Mouse (Mus musculus) adrenal gland, postnatal 10 days (tissue): Measurements from ENCODE around the gene Hif3a. TPM values are rescaled to one million over a fixed set of nuclear protein-coding genes. Genes with fewer than 3 reads are reported as not detected.
"Not testable (repeated sequence)": the region's sequence is repeated elsewhere in the genome, so short reads cannot be mapped to it uniquely, and the experiment has no call there.

Source experiments
- DNase-seq: peaks from one replicate; pipeline ENCODE4 v3.0.0; 2021; ENCODE audit warnings: mixed read lengths
- long read RNA-seq, 2 experiments: library from polyadenylated mRNA; stranded (forward); transcript quantifications; one replicate each; pipeline ENCODE4 v2.0.0; 2021
- total RNA-seq, 2 experiments: library from RNA; stranded (reverse); gene quantifications; 2 replicates each; pipeline ENCODE4 v1.2.3; 2021

Gene Hif3a
- total RNA-seq: 1 to 10 TPM; 4.9 to 6.7 TPM
- long read RNA-seq, experiment 1, partial matches to known transcripts: 1 of 2 reads
- long read RNA-seq, experiment 1, other reads (novel, unspliced or antisense): 1 of 2 reads
- long read RNA-seq, experiment 2, partial matches to known transcripts: 0 of 1 reads
- long read RNA-seq, experiment 2, other reads (novel, unspliced or antisense): 1 of 1 reads

DNA sequence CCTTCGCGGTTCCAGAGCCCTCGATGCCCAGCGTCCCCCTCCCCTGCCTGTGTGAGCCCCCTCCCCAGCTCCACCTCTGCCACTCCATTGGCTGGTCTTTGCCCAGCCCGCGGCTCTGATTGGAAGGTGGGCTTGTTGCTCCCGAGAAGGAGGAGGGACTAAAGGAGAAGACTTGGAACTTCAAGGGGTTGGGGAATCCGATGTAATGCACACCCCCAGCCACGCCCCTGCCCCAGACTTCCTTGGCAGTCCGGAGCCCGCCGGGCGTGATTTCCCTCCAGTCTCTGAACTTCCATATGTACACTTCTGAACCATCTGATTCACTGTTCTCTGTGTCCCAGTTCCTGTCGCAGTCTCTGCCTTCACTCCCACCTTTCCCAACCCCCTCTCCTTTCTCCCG is at the start of gene Hif3a:
Gene Hif3a, minus strand, starts transcription at position 39 of the 400 bp plus-strand sequence.
- peak; percentile 46 for DNase-seq

DNA sequence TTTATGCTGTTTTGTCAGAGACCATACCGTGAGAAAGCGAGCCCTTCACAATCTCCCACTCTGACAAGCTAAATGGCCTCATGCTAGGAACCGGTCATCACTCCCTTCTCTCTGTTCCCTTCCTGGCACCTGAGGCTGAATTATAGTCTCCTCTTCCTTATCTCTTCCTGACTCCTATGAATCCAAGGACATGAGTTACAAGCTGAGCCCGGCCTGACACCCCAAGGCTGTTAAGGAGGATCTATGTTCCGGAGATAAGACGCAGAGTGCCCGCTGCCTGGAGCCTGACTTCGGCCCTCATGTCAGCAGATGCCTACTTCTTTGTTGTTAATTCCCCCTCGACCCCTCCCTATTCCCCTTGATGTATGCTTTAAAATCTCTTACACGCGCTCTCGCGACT is 39.4 kb upstream of the Hif3a start:
- DNase-seq: peak; percentile 11

DNA sequence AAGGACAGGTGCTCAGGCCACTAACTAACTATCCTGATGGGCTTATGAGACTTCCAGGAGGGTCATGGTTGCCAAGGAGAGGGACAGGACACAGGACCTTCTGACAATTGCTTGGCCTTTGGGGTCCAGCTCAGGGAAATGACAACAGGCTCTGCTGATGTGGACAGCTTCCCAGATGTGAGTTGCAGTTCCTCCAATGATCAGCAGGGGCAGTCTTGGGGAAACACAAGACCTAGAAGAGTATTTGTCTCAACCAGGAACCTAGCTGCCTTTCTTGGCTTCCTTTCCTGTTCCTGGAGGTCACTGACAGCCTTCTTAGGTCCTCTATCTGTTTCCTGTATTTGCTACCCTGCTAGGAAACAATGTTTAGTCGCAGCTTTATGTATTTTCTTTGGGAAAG is 29.1 kb upstream of the Hif3a start:
- DNase-seq: peak; percentile 25

DNA sequence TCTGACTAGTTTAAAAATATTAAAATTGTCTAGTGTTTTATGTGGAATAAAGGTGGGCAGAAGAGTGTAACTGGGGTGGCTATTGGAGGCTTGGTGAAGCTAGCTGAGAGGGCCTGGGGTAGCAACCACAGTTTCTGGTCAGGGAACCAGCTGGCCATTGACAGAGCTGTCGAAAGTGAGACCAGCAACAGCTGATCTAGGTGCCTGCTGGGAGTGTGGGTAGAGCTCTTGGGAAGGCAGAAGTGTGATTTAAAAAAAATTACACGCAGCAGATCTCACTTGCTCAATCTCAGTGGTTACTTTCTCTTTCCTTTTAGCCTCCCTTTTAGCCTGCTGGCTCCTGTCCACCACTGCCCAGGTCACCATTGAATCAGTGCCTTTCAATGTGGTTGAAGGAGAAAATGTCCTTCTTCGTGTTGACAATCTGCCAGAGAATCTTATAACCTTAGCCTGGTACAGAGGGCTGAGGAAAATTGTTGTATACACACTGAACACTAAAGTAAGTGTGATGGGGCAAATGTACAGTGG is 27.9 kb upstream of the Hif3a start:
- peak; percentile 52 for DNase-seq

DNA sequence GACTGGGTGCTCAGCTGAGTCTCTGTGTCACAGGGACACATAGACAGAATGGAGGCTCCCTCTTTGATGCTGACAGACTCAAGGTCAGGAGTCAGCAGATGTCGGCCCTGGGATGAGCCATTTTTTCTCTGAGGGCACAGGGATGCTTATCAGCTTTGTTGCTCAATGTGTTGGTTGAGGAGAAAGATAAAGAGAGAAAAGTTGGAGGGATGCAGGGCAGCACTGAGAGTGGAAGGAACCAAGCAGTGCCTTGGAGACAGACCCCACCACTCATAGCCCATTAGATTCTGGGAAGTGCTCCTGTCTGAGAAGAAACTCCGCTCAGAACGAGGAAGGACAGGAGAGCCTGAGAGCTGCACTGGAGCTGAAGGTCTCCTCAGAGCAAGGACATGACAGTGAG is 25.5 kb upstream of the Hif3a start:
- peak; percentile 16 for DNase-seq

DNA sequence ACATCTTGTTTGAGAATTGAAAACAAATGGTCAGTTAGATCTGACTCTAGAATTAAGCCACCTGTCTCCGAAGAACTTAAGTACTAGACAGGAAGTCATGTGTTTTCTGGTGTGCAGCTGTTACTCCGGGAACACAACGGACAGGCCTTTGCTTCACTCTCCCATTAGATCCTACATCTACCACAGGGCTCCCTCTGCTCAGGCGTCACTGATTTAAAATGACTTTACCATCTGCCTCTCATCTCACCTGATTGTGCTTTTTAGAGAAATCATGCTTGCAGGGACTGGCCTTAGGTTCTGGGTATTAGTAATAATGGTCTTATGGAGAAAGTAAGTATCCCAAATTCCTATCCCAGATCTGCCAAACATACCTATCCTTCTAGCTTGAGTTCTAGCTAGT is 20.5 kb upstream of the Hif3a start:
- DNase-seq: no peak

DNA sequence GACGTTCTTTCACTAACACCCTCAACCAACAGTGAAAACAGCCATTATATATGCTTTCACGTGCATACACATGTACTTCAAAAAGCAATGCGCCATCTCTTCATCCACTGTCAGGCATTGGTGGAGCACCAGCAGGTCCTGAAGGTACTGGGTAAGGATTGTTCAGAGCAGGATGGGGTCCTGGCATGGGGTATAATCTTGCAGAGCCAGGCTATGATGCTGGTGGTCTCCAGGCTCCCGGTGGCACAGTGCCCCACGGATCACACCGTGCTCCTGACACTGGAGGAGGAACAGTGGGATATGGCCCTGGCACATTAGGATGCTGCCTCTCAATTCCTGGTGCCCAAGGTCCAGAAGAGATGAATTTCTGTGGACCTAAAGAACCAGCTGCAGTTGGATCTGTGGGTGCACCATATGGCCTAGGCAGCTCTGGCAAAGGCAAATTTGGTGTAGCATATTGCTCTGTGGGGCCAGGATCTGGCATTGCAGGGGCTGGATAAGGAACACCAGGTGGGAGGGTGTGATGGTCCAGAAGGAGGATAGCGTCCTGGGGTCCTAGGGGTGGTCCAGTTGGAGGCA is 15.9 kb upstream of the Hif3a start:
- DNase-seq: no peak

DNA sequence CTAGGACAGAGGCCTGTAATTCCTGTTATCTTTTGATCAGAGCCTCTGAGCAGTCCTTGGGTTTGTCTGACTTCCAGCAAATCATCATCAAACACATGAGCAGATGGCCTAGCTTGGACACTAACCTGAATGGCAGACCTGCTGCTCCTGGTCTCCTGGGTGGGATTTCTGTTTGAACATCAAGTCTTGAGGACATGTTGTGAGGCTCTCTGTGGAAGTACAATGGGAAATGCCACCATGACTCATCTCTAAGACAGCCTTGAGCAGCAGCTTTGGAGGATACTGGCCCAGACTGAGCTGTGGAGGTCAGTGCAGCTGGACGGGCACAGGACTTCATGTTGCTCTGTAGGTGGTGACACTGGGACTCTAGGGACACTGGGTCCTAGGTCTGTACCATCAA is 14.3 kb upstream of the Hif3a start:
- no peak for DNase-seq

DNA sequence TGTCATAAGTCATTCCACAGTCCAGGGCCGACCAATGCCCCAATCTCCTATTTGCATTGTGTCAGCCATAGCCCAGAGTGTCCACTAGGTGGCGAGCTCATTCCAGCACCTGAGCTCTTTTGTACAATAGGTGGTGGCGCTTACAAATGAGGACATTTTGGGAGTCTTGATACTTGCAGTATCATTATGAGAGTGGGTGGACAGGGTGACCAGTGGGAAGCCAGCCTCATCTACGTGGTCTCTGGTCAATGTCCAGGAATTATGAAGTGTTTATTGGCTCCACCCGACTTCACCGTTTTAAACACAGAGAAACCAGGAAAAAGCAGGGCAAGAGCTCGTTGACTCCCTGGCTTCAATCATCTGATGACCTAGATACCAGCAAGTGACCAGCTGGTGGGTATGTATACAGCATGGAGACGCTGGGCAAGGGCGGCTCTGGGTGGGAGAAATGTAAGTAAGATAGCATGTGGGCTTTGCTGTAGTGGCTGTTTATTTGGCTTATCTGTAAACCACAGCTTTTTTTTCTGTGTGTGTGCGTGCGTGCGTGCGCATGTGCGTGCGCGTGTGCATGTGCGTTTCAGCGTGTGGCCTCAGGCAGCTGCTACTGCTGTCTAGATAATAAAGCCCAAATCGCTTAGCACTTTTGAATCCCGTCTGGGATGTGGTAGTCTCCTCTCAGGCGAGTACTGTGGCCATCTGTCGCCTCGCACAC is 11.8 kb upstream of the Hif3a start, which contains the start of gene Psg16:
Gene Psg16, plus strand, starts transcription at position 137 of the 712 bp plus-strand sequence.
- DNase-seq: peak; percentile 76

DNA sequence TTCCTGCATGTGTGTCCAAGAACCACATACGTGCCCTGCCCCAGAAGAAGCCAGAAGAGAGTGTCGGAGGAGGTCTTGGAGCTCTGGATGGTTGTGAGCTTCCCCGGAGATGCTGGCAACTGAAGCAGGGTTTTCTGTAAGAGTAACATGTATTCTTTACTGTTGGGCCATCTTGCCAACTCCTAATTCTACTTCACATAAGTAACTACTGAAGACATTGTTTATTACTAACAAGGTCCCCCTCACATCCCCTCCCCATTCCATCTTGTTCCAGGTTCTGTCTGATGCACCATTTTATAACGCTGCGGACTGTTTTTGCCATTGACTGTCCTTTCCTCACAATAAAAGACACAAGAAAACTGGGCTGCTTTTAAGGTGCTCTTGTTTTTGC is 11.3 kb upstream of the Hif3a start:
- DNase-seq: no peak

DNA sequence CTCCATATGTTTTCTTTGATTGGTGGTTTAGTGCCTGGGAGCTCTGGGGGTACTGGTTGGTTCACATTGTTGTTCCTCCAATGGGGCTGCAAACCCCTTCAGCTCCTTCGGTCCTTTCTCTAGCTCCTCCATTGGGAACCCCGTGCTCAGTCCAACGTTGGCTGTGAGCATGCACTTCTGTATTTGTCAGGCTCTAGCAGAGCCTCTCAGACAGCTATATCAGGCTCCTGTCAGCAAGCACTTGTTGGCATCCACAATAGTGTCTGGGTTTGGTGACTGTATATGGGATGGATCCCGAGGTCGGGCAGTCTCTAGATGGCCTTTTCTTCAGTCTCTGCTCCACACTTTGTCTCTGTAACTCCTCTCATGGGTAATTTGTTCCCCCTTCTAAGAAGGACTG is 5.4 kb upstream of the Hif3a start:
- not testable (repeated sequence) for DNase-seq

DNA sequence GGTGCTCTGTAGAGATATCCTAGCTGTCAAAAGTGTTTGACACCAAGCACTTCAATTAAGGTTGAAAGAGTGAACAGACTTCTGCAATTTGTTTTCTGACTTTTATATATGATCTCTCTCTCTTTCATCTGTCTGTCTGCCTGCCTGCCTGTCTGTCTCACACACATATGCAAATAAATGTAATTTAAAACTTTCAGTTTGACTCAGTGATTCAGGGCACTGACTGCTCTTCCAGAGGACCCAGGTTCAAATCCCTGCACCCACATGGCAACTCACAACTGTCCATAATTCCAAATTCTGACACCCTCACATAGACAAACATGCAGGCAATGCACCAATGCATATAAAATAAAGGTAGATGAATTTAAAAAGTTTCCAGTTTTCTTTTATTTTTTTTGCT is 4.8 kb upstream of the Hif3a start:
- no peak for DNase-seq

DNA sequence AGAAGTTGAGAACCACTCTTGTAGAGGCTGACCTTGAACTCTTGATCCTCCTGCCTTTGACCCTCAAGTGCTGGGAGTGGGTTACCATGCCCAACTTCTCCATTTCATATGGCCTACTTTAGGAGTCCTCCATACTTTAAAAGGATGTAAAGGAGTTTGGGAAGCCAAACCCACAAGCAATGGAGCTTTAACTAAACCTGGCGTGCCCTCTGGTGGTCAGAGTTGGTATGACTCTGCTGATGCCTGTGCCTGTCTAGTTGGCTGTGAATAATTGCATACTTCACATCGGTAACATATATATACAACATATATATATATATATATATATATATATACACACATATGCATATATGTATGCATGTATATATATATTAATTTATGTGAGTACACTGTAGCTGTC is 4.2 kb upstream of the Hif3a start:
- peak; percentile 92 for DNase-seq

DNA sequence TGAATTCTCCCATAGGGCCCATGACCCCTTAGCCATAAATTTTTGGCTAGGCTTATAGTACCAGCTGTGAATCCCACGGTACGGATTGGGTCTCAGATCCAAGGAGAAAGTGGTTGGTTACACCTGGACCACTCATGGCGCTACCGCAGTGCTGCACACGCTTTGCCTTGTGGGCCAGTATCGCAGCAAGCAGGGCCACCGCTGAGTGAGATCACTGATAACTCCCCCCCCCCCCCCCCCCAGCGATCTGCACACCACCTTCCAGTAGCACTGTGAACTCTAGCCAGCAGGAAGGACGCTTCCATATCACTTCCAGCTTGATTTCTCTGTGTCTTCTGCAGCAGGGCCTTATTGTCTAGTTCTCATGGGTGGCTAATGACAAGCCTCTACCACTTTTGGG is 3.4 kb upstream of the Hif3a start:
- no peak for DNase-seq

DNA sequence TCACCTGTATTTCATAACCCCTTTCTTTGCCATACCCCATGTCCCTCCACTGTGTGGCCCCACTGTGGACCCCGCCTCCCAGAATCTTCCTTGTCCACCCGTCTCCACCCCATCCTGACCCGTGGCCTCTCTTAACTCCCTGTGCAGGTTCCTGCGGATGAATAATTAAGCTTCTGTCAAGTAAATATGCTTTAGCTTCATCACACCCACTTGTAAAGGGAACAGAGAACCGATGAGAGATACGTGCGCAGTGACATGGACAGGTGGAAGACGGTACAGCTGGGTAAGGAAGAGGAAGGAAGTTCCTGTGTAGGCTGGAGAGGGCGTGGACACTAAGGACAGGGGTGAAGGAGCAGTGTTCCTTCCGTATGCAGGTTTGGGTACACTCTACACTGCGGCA is 618 bp upstream of the Hif3a start:
- no peak for DNase-seq

DNA sequence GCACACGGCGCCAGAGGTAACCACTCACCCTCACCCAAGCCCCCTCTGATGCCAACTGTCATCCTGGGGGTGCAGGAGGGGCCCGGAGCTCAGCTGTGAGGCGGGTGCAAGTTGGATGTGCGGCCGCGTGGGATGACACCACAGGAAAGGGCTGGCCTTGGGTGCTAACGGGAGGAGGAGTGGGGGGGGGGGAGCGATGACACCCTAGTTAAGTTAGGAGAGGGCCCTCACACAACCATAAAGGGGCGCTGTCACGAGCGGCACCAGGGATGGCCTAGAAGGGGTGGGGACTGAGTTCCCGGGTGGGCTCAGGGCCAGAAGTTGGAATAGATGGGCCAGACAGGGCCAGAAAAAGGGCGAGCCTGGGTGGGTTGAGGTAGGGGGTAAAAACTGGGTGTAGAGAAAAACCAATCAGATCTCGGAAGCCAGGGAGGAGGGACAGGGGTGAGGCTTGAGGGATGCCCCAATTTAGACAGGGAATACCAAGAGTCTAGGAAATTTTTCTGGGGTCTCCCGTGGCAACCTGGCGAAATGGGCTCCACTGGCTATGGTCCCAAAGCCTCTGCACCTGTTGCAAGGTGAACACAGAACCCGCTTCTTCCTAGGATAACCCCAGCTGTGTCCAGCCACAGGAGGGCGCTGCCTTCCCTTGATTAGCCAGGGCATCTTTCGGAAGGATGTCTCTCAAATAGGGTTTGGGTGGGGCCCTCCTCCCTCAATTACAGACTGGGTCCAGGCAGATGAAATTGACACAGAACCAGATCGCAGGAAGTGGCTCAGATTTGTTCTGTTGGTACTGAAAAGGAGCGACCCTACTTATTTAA is 1.2 kb downstream of the Hif3a start:
- peak; percentile 44 for DNase-seq

DNA sequence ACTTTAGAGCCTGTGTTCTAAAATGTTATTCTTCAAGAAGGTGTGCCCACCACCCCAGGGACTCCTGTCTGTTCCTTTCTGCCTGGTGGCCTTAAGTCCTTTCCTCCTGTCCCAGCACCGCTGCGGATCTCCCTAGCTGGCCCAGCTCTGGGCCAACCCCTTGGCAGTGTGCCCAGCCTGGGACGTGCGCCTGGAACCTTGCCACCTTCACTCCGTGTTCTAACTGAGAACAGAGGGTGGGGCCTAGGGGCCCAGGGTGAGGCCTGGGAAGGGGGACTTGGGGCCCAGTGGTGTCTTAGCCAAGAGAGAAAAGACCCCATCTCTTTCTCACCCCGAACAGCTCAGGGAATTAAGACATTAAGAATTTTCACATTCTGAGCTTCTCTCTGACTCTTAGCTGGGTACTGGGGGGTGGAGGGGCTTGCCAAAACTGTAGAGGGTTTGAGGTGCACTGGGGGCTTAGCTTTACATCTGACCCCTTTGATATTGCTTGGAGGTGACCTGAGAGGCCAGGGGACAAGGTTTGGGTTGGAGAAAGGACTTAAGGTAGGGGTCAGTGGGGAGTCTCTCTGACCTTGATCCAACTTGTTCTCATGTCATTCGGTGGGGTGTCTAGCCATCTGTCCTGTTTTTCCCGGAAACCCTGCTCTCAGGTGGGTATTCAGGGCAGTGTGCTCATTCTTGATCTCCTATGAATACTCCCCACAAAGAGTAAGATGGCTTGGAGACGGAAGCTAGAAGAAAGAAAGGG is 2.0 kb downstream of the Hif3a start:
- peak; percentile 99 for DNase-seq

DNA sequence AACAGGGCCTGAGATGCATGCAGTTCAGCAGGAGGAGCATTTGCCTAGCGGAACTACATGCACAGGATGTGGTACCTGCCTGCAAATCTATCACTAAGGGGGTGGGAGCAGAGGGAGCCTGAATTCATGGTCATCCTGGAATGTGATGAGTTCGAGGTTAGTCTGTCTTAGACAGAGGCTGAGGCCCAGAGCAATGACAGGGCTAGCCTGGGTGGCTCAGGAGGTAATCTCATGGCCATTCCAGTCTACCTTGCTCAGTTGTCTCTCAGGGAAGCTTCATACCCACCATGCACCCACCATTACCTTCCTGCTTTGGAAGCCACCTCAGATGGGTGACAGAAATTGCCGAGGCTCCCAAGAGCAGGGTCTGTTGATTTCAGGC is 2.8 kb downstream of the Hif3a start:
- no peak for DNase-seq

DNA sequence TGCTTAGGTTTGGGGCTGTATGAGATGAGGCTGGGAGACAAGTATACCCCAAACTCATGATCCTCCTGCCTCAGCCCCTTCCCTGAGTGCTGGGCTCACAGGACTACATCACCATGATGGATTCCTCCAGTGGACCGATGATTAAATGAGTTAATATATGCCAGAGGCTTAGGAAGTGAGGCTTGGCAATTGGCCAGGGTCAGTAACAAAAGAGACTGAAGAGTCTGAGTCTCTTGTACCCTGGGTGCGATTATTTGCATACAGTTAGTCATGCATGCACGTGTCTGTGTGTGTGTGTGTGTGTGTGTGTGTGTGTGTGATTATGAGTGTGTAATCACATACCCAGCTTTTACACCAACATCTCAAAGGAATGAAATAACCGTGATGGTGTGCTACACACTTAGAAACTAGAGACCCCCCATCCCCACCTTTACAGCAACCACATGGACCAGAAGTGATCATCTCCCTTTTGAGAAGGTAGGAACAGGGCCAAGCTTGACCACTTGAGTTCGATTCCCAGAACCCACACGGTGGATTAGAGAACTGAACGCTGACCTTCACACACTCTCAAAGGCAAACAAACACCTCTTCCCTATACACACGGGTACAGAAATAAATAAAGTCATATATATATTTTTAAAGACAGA is 3.3 kb downstream of the Hif3a start:
- peak; percentile 39 for DNase-seq

DNA sequence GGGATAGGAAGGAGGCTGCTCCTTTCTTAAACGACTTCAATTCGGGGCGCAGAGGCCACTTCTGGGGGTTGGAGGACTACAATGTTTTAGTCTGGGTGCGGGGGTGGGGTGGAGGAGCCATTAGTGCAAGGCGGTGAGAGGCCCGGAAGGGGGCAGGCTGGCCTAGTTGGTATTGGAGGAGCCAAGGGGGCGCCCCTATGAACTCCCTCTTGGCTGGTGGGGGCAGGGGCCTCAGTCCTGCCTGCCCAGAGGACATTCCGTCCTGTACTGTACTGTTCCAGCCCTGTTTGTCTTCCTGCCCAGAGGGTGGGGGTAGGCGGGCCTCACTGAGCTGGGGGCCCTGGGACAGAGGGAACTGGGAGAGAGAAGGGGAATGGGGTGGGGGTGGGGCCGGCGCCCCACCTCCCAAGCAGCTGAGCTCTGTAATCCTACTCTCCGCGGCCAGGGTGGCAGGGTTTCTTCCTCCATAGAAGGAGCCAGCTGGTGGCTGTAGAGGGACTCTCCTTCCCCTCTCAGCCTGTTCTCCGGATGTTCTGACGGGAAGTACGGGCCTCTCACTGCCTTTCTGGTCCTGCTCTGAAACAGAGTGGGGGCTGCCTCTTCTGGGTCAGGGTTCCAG is 4.0 kb downstream of the Hif3a start:
- peak; percentile 73 for DNase-seq
